Mouse (Mus musculus): ENCODE results near the gene Eppin. TPM values are rescaled to one million over a fixed set of nuclear protein-coding genes. Genes with fewer than 3 reads are reported as not detected.
"Not testable (repeated sequence)": the region's sequence is repeated elsewhere in the genome, so short reads cannot be mapped to it uniquely, and the experiment has no call there.

Eppin gene
- total and polyA plus RNA-seq, 3 experiments, result not detected

- no peak overlapping the region for H3K4me3 ChIP-seq (ENCODE audit: low read depth, low read length)
- DNase-seq (ENCODE audit: low spot score) (no peak), ATAC-seq (ENCODE audit: extremely low read depth, insufficient number of reproducible peaks, low FRiP score, poor library complexity, severe bottlenecking) (no peak)
- H3K27me3 ChIP-seq (ENCODE audit: insufficient read depth, low read length), result no peaks in the 10 kb centered on the region; the same call in 1 of the 2 replicates
- TF ChIP-seq GATA1 (IDR thresholded peaks at IDR 0.05; ENCODE audit: borderline replicate concordance, low read length), result no peak
- no peak for TF ChIP-seq POLR2AphosphoS5 (IDR thresholded peaks at IDR 0.05; ENCODE audit: insufficient replicate concordance, low read depth, low read length)
- TF ChIP-seq TAL1 (conservative IDR thresholded peaks at IDR 0.05; ENCODE audit: low read depth, low read length), result no peak
- no peak for TF ChIP-seq CTCF (IDR thresholded peaks at IDR 0.05; ENCODE audit: low read depth, low read length)
- no peak for TF ChIP-seq GATA2 (IDR thresholded peaks at IDR 0.05; ENCODE audit: borderline replicate concordance, low read depth, low read length)
- no peaks in the 10 kb centered on the region for H3K9me3 ChIP-seq (replicated peaks)
- H3K4me1 ChIP-seq (ENCODE audit: insufficient read depth, low read depth, low read length), result no peaks in the 10 kb centered on the region
- no peaks in the 10 kb centered on the region for H3K36me3 ChIP-seq (replicated peaks)
Measured at GRCm38 (mm10) chr2:164619050-164619449, 25.7 kb upstream of the Eppin start.

GRCm38 (mm10) chr2:164615386-164615785 is 22.0 kb upstream of the Eppin start:
- Histone ChIP-seq H3K4me1 (ENCODE audit: insufficient read depth, low read depth, low read length) (no peaks in the 10 kb centered on the region), H3K27me3 (ENCODE audit: insufficient read depth, low read length) (no peaks in the 10 kb centered on the region; the same call in 1 of the 2 replicates), H3K9me3 (replicated peaks) (no peaks in the 10 kb centered on the region), H3K4me3 (ENCODE audit: low read depth, low read length) (no peak overlapping the region), H3K36me3 (replicated peaks) (no peaks in the 10 kb centered on the region)
- DNase-seq (ENCODE audit: low spot score), result no peak
- TF ChIP-seq TAL1 (conservative IDR thresholded peaks at IDR 0.05; ENCODE audit: low read depth, low read length) (no peak), GATA1 (IDR thresholded peaks at IDR 0.05; ENCODE audit: borderline replicate concordance, low read length) (no peak), CTCF (IDR thresholded peaks at IDR 0.05; ENCODE audit: low read depth, low read length) (no peak), POLR2AphosphoS5 (IDR thresholded peaks at IDR 0.05; ENCODE audit: insufficient replicate concordance, low read depth, low read length) (no peak), GATA2 (IDR thresholded peaks at IDR 0.05; ENCODE audit: borderline replicate concordance, low read depth, low read length) (no peak)
- no peak for ATAC-seq (ENCODE audit: extremely low read depth, insufficient number of reproducible peaks, low FRiP score, poor library complexity, severe bottlenecking)

- DNase-seq (ENCODE audit: low spot score); ATAC-seq (ENCODE audit: extremely low read depth, insufficient number of reproducible peaks, low FRiP score, poor library complexity, severe bottlenecking); H3K27me3 ChIP-seq (ENCODE audit: insufficient read depth, low read length); H3K4me1 ChIP-seq (ENCODE audit: insufficient read depth, low read depth, low read length); H3K9me3 ChIP-seq (replicated peaks); H3K36me3 ChIP-seq (replicated peaks); H3K4me3 ChIP-seq (ENCODE audit: low read depth, low read length): not testable (repeated sequence)
Measured at GRCm38 (mm10) chr2:164613471-164613870, 20.1 kb upstream of the Eppin start, which contains the start of the genes Wfdc6b and Wfdc8. Gene Wfdc6b (plus strand): TSS chr2:164613522. Gene Wfdc8 (minus strand): TSS chr2:164613626.

GRCm38 (mm10) chr2:164608781-164609180 is 15.4 kb upstream of the Eppin start:
- peaks cover 6% of the 10 kb centered on the region; the same call in 1 of the 2 replicates for H3K27me3 ChIP-seq (ENCODE audit: insufficient read depth, low read length)
- H3K4me1 ChIP-seq (ENCODE audit: insufficient read depth, low read depth, low read length), result no peaks in the 10 kb centered on the region
- no peak overlapping the region for H3K4me3 ChIP-seq (ENCODE audit: low read depth, low read length)
- DNase-seq (ENCODE audit: low spot score) (no peak), ATAC-seq (ENCODE audit: extremely low read depth, insufficient number of reproducible peaks, low FRiP score, poor library complexity, severe bottlenecking) (no peak)
- TF ChIP-seq GATA2 (IDR thresholded peaks at IDR 0.05; ENCODE audit: borderline replicate concordance, low read depth, low read length) (no peak), TAL1 (conservative IDR thresholded peaks at IDR 0.05; ENCODE audit: low read depth, low read length) (no peak), GATA1 (IDR thresholded peaks at IDR 0.05; ENCODE audit: borderline replicate concordance, low read length) (no peak), POLR2AphosphoS5 (IDR thresholded peaks at IDR 0.05; ENCODE audit: insufficient replicate concordance, low read depth, low read length) (no peak), CTCF (IDR thresholded peaks at IDR 0.05; ENCODE audit: low read depth, low read length) (no peak)
- H3K36me3 ChIP-seq (replicated peaks), result no peaks in the 10 kb centered on the region
- no peaks in the 10 kb centered on the region for H3K9me3 ChIP-seq (replicated peaks)

- no peaks in the 10 kb centered on the region for H3K36me3 ChIP-seq (replicated peaks)
- DNase-seq (ENCODE audit: low spot score), result no peak
- TF ChIP-seq POLR2AphosphoS5 (IDR thresholded peaks at IDR 0.05; ENCODE audit: insufficient replicate concordance, low read depth, low read length) (no peak), TAL1 (conservative IDR thresholded peaks at IDR 0.05; ENCODE audit: low read depth, low read length) (no peak), GATA2 (IDR thresholded peaks at IDR 0.05; ENCODE audit: borderline replicate concordance, low read depth, low read length) (no peak), GATA1 (IDR thresholded peaks at IDR 0.05; ENCODE audit: borderline replicate concordance, low read length) (no peak), CTCF (IDR thresholded peaks at IDR 0.05; ENCODE audit: low read depth, low read length) (no peak)
Measured at GRCm38 (mm10) chr2:164604411-164604810, 11.0 kb upstream of the Eppin start.

GRCm38 (mm10) chr2:164603482-164603881 is 10.1 kb upstream of the Eppin start:
- H3K27me3 ChIP-seq (ENCODE audit: insufficient read depth, low read length), result peaks cover 3% of the 10 kb centered on the region; the same call in 1 of the 2 replicates
- no peak for ATAC-seq (ENCODE audit: extremely low read depth, insufficient number of reproducible peaks, low FRiP score, poor library complexity, severe bottlenecking)
- DNase-seq (ENCODE audit: low spot score), result no peak
- no peaks in the 10 kb centered on the region for H3K9me3 ChIP-seq (replicated peaks)
- TF ChIP-seq GATA1 (IDR thresholded peaks at IDR 0.05; ENCODE audit: borderline replicate concordance, low read length) (no peak), CTCF (IDR thresholded peaks at IDR 0.05; ENCODE audit: low read depth, low read length) (no peak), TAL1 (conservative IDR thresholded peaks at IDR 0.05; ENCODE audit: low read depth, low read length) (no peak), GATA2 (IDR thresholded peaks at IDR 0.05; ENCODE audit: borderline replicate concordance, low read depth, low read length) (no peak), POLR2AphosphoS5 (IDR thresholded peaks at IDR 0.05; ENCODE audit: insufficient replicate concordance, low read depth, low read length) (no peak)
- no peak overlapping the region for H3K4me3 ChIP-seq (ENCODE audit: low read depth, low read length)
- H3K36me3 ChIP-seq (replicated peaks), result no peaks in the 10 kb centered on the region
- H3K4me1 ChIP-seq (ENCODE audit: insufficient read depth, low read depth, low read length), result no peaks in the 10 kb centered on the region

More at GRCm38 (mm10) chr2:164604411-164604810, 11.0 kb upstream of the Eppin start:
- no peak overlapping the region for H3K4me3 ChIP-seq (ENCODE audit: low read depth, low read length)
- no peaks in the 10 kb centered on the region for H3K4me1 ChIP-seq (ENCODE audit: insufficient read depth, low read depth, low read length)
- H3K9me3 ChIP-seq (replicated peaks), result no peaks in the 10 kb centered on the region
- no peak for ATAC-seq (ENCODE audit: extremely low read depth, insufficient number of reproducible peaks, low FRiP score, poor library complexity, severe bottlenecking)
- peaks cover 6% of the 10 kb centered on the region; the same call in 1 of the 2 replicates for H3K27me3 ChIP-seq (ENCODE audit: insufficient read depth, low read length)
